Mouse (Mus musculus) bone marrow macrophage, adult 2 months (primary cell): ENCODE measurements around the gene Eno3.

Experiments used
- CTCF ChIP-seq: IDR thresholded peaks from 2 replicates; pipeline ENCODE4 v1.5.1; 2012; ENCODE audit warnings: low read depth, mild to moderate bottlenecking, low read length, moderate library complexity
- POLR2A ChIP-seq: IDR thresholded peaks from 2 replicates; pipeline ENCODE4 v1.6.1; 2012; ENCODE audit warnings: mild to moderate bottlenecking, low read depth, low read length, borderline replicate concordance

DNA sequence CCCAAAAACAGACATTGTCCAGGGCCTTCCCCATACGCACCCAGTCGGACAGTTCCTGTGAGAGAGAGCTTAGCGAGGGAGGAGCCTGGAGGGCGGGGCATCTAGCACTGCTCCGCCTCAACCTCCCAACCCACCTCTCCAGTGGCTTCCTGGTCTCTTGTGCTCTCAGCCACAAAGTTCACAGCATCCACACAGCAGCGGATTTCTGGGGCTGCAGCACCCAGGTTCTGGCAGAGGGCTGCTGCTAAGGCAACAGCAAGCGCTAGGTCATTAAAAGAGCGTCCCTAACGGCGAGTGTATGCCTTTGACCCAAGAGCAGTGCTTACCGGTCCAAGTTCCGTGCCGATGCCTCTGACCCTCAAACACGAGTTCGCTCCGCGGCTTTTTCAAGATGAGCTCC is 41.9 kb upstream of the Eno3 start:
- TF ChIP-seq CTCF (no peak), POLR2A (no peak; the same call in 1 of the 2 replicates)
